Mouse (Mus musculus) hindbrain, embryonic 13.5 days (tissue): ENCODE measurements around the gene Caskin2. TPM values are rescaled to one million over a fixed set of nuclear protein-coding genes. Genes with fewer than 3 reads are reported as not detected.

Experiments
- ATAC-seq: fragments of 200-750 bp; cut with Nextera tagmentation; 2 replicates; pipeline ENCODE4 v1.8.0; 2017; ENCODE audit warnings: moderate TSS enrichment; ENCODE audit not compliant: low FRiP score
- H3K27ac ChIP-seq: fragments of 300-500 bp; sonication (generic); 2 replicates; pipeline ENCODE4 v1.5.1; 2015; ENCODE audit warnings: inconsistent platforms, mild to moderate bottlenecking, moderate library complexity
- H3K27me3 ChIP-seq: fragments of 300-500 bp; sonication (generic); 2 replicates; pipeline ENCODE4 v1.6.1; 2015; ENCODE audit warnings: mild to moderate bottlenecking, inconsistent platforms
- H3K36me3 ChIP-seq: fragments of 300-500 bp; sonication (generic); 2 replicates; pipeline ENCODE4 v1.6.1; 2015; ENCODE audit warnings: mild to moderate bottlenecking, inconsistent platforms
- H3K4me1 ChIP-seq: fragments of 300-500 bp; sonication (generic); replicated peaks from 2 replicates; pipeline ENCODE4 v1.6.1; 2015; ENCODE audit warnings: inconsistent platforms
- H3K4me2 ChIP-seq: fragments of 300-500 bp; sonication (generic); 2 replicates; pipeline ENCODE4 v1.6.1; 2015; ENCODE audit warnings: inconsistent platforms, mild to moderate bottlenecking, moderate library complexity
- H3K4me3 ChIP-seq: fragments of 300-500 bp; sonication (generic); 2 replicates; pipeline ENCODE4 v1.5.1; 2015; ENCODE audit warnings: mild to moderate bottlenecking, inconsistent platforms
- H3K9ac ChIP-seq: fragments of 300-500 bp; sonication (generic); 2 replicates; pipeline ENCODE4 v1.6.1; 2015; ENCODE audit warnings: mild to moderate bottlenecking, inconsistent platforms
- H3K9me3 ChIP-seq: fragments of 300-500 bp; sonication (generic); 2 replicates; pipeline ENCODE4 v1.6.1; 2016; ENCODE audit warnings: inconsistent platforms
- WGBS: fragments of 180-500 bp; shearing (Covaris S2); methylation state at CpG from one replicate; pipeline ENCODE4 v1.1.7; 2015; 5-methylcytosine and 5-hydroxymethylcytosine counted together
- polyA plus RNA-seq: library from polyadenylated mRNA; unstranded; fragments of >200 nt; fragmentation: Nextera tagmentation; extraction: Ambion mirVana; gene quantifications from 2 replicates; pipeline ENCODE4 v1.2.1, GENCODE M21; 2015

Gene Caskin2
- polyA plus RNA-seq, 1 experiment from 2014 or later: 11.8 TPM

GRCm38 (mm10) chr11:115792353-115792752, 21.1 kb downstream of the Caskin2 start:
- 89% methylated on average over 14 of the region's 14 CpGs for WGBS
- no peak overlapping the region for H3K27ac ChIP-seq
- H3K27me3 ChIP-seq: no peaks in the 10 kb centered on the region
- H3K4me1 ChIP-seq: 0 out of 2 replicates have a peak, but pooled peaks cover under 1% of the 10 kb centered on the region
- H3K9me3 ChIP-seq: no peaks in the 10 kb centered on the region
- no peak overlapping the region for H3K4me3 ChIP-seq
- no peak for ATAC-seq
- peaks cover 95% of the 10 kb centered on the region for H3K36me3 ChIP-seq
- H3K4me2 ChIP-seq: no peak overlapping the region
- no peak overlapping the region for H3K9ac ChIP-seq

GRCm38 (mm10) chr11:115791919-115792318, 21.5 kb downstream of the Caskin2 start:
- no peak overlapping the region for H3K4me3 ChIP-seq
- WGBS: 96% methylated on average over 16 of the region's 16 CpGs
- H3K36me3 ChIP-seq: peaks cover 94% of the 10 kb centered on the region

GRCm38 (mm10) chr11:115789787-115790186, 23.7 kb downstream of the Caskin2 start:
- Histone ChIP-seq H3K9ac (no peak overlapping the region), H3K36me3 (peaks cover 83% of the 10 kb centered on the region)
- no peak for ATAC-seq

More at GRCm38 (mm10) chr11:115791919-115792318, 21.5 kb downstream of the Caskin2 start:
- H3K27ac ChIP-seq: no peak overlapping the region
- no peak overlapping the region for H3K4me2 ChIP-seq
- no peak for ATAC-seq
- no peak overlapping the region for H3K9ac ChIP-seq
- H3K27me3 ChIP-seq: no peaks in the 10 kb centered on the region
- peaks cover 3% of the 10 kb centered on the region for H3K4me1 ChIP-seq
- no peaks in the 10 kb centered on the region for H3K9me3 ChIP-seq

GRCm38 (mm10) chr11:115786473-115786872, 27.0 kb downstream of the Caskin2 start:
- peaks cover 51% of the 10 kb centered on the region for H3K4me1 ChIP-seq
- H3K27me3 ChIP-seq: no peaks in the 10 kb centered on the region
- H3K27ac ChIP-seq: peak overlapping the region; percentile 52
- H3K4me2 ChIP-seq: no peak overlapping the region
- no peak overlapping the region for H3K4me3 ChIP-seq
- WGBS: 61% methylated on average over 6 of the region's 6 CpGs
- peaks cover 50% of the 10 kb centered on the region for H3K36me3 ChIP-seq
- ATAC-seq: no peak
- 0 out of 2 replicates have a peak overlapping the region, but pooled peaks have one; percentile 39 for H3K9ac ChIP-seq
- H3K9me3 ChIP-seq: no peaks in the 10 kb centered on the region

More at GRCm38 (mm10) chr11:115789787-115790186, 23.7 kb downstream of the Caskin2 start:
- no peaks in the 10 kb centered on the region for H3K9me3 ChIP-seq
- H3K27me3 ChIP-seq: no peaks in the 10 kb centered on the region
- no peak overlapping the region for H3K4me3 ChIP-seq
- 85% methylated on average over 7 of the region's 7 CpGs for WGBS
- H3K27ac ChIP-seq: no peak overlapping the region
- H3K4me1 ChIP-seq: peaks cover 25% of the 10 kb centered on the region
- H3K4me2 ChIP-seq: no peak overlapping the region

GRCm38 (mm10) chr11:115780141-115781070, 33.0 kb downstream of the Caskin2 start:
- peaks cover 1% of the 10 kb centered on the region; the same call in 1 of the 2 replicates for H3K36me3 ChIP-seq
- H3K9me3 ChIP-seq: no peaks in the 10 kb centered on the region
- peak overlapping the region; percentile 65 for H3K9ac ChIP-seq
- peak overlapping the region; percentile 50 for H3K4me2 ChIP-seq
- peak overlapping the region; percentile 23 for H3K4me3 ChIP-seq
- H3K4me1 ChIP-seq: peaks cover 87% of the 10 kb centered on the region
- H3K27me3 ChIP-seq: no peaks in the 10 kb centered on the region
- peak overlapping the region; percentile 88 for H3K27ac ChIP-seq
- WGBS: 7% methylated on average over 20 of the region's 20 CpGs
- ATAC-seq: peak; percentile 74

- H3K9me3 ChIP-seq: no peaks in the 10 kb centered on the region
- H3K27me3 ChIP-seq: no peaks in the 10 kb centered on the region
- no peak overlapping the region for H3K4me3 ChIP-seq
- no peaks in the 10 kb centered on the region for H3K36me3 ChIP-seq
- H3K4me1 ChIP-seq: peaks cover 84% of the 10 kb centered on the region
- ATAC-seq: peak; percentile 74
- 2% methylated on average over 9 of the region's 9 CpGs for WGBS
- H3K27ac ChIP-seq: peak overlapping the region; percentile 88
- H3K4me2 ChIP-seq: peak overlapping the region; percentile 50
- peak overlapping the region; percentile 21; the same call in 1 of the 2 replicates for H3K9ac ChIP-seq
Measured at GRCm38 (mm10) chr11:115779038-115779571, 34.3 kb downstream of the Caskin2 start.

- Histone ChIP-seq H3K4me1 (peaks cover 72% of the 10 kb centered on the region), H3K9me3 (no peaks in the 10 kb centered on the region), H3K4me2 (no peak overlapping the region), H3K36me3 (no peaks in the 10 kb centered on the region), H3K27ac (no peak overlapping the region), H3K27me3 (no peaks in the 10 kb centered on the region), H3K4me3 (no peak overlapping the region), H3K9ac (no peak overlapping the region)
- 80% methylated on average over 17 of the region's 17 CpGs for WGBS
- ATAC-seq: no peak
Measured at GRCm38 (mm10) chr11:115777487-115778335, 35.7 kb downstream of the Caskin2 start.

- H3K4me3 ChIP-seq: no peak overlapping the region
- 52% methylated on average over 9 of the region's 9 CpGs for WGBS
Measured at GRCm38 (mm10) chr11:115776954-115777353, 36.5 kb downstream of the Caskin2 start.

GRCm38 (mm10) chr11:115775821-115776665, 37.4 kb downstream of the Caskin2 start:
- Histone ChIP-seq H3K4me3 (no peak overlapping the region), H3K9me3 (no peaks in the 10 kb centered on the region), H3K9ac (peak overlapping the region; percentile 43; the same call in 1 of the 2 replicates), H3K4me2 (0 out of 2 replicates have a peak overlapping the region, but pooled peaks have one; percentile 6), H3K4me1 (peaks cover 55% of the 10 kb centered on the region), H3K36me3 (no peaks in the 10 kb centered on the region), H3K27ac (peak overlapping the region; percentile 35; the same call in 1 of the 2 replicates), H3K27me3 (no peaks in the 10 kb centered on the region)
- no peak for ATAC-seq
- WGBS: 35% methylated on average over 18 of the region's 18 CpGs

More at GRCm38 (mm10) chr11:115776954-115777353, 36.5 kb downstream of the Caskin2 start:
- H3K9ac ChIP-seq: no peak overlapping the region
- no peak overlapping the region for H3K27ac ChIP-seq
- H3K27me3 ChIP-seq: no peaks in the 10 kb centered on the region
- H3K9me3 ChIP-seq: no peaks in the 10 kb centered on the region
- H3K4me2 ChIP-seq: no peak overlapping the region
- no peak for ATAC-seq
- no peaks in the 10 kb centered on the region for H3K36me3 ChIP-seq
- H3K4me1 ChIP-seq: peaks cover 64% of the 10 kb centered on the region

- Histone ChIP-seq H3K27ac (no peak overlapping the region), H3K4me1 (peaks cover 47% of the 10 kb centered on the region), H3K4me2 (no peak overlapping the region), H3K9ac (no peak overlapping the region), H3K9me3 (no peaks in the 10 kb centered on the region), H3K4me3 (no peak overlapping the region), H3K36me3 (no peaks in the 10 kb centered on the region), H3K27me3 (no peaks in the 10 kb centered on the region)
- ATAC-seq: no peak
- WGBS: 75% methylated on average over 4 of the region's 4 CpGs
Measured at GRCm38 (mm10) chr11:115774653-115775052, 38.8 kb downstream of the Caskin2 start.

GRCm38 (mm10) chr11:115768896-115769295, 44.5 kb downstream of the Caskin2 start:
- 0 out of 2 replicates have a peak overlapping the region, but pooled peaks have one; percentile 35 for H3K27ac ChIP-seq
- no peaks in the 10 kb centered on the region for H3K27me3 ChIP-seq
- H3K4me2 ChIP-seq: no peak overlapping the region
- no peaks in the 10 kb centered on the region for H3K9me3 ChIP-seq
- 86% methylated on average over 3 of the region's 3 CpGs for WGBS
- no peak overlapping the region for H3K9ac ChIP-seq
- peaks cover 42% of the 10 kb centered on the region for H3K4me1 ChIP-seq
- H3K4me3 ChIP-seq: no peak overlapping the region
- H3K36me3 ChIP-seq: no peaks in the 10 kb centered on the region
- ATAC-seq: no peak
